Mouse (Mus musculus) CH12.LX (cell line): ENCODE measurements around the gene Fam107a. TPM values are rescaled to one million over a fixed set of nuclear protein-coding genes. Genes with fewer than 3 reads are reported as not detected.

ENCODE experiments used
- DNase-seq: peaks from one replicate; pipeline ENCODE4 v3.0.0-alpha.2; 2013; ENCODE audit errors: extremely low read depth
- H3K27ac ChIP-seq: 2 replicates; pipeline ENCODE4 v1.5.1; 2012; ENCODE audit warnings: low read depth, mild to moderate bottlenecking, control low read depth, moderate library complexity; ENCODE audit not compliant: insufficient read depth
- H3K27me3 ChIP-seq: replicated peaks from 2 replicates; pipeline ENCODE3; 2012; ENCODE audit warnings: inconsistent platforms
- H3K36me3 ChIP-seq, 2 experiments: replicated peaks in 1 of 2; 2 replicates each; pipeline versions ENCODE3 to v1.6.1; 2012; ENCODE audit warnings: inconsistent platforms in 1 of 2, low read length in 1 of 2, mild to moderate bottlenecking in 1 of 2, mixed read lengths in 1 of 2, moderate library complexity in 1 of 2; ENCODE audit not compliant: control insufficient read depth in 1 of 2, insufficient read depth in 1 of 2
- H3K4me1 ChIP-seq, 2 experiments: 2 replicates each; pipeline ENCODE4 v1.6.1; 2012; ENCODE audit warnings: inconsistent platforms in 1 of 2, moderate library complexity in 1 of 2; ENCODE audit not compliant: insufficient read depth in 2 of 2, control insufficient read depth in 1 of 2
- H3K4me2 ChIP-seq: 2 replicates; pipeline ENCODE4 v1.6.1; 2012; ENCODE audit warnings: low read depth, mild to moderate bottlenecking, control low read depth; ENCODE audit not compliant: poor library complexity, insufficient read depth, severe bottlenecking
- H3K4me3 ChIP-seq, 3 experiments: fragments of 150-350 bp in 1 of 3; sonication (generic) in 1 of 3; replicated peaks in 1 of 3; 2 replicates each; pipeline versions ENCODE3 to v1.5.1; 2011 to 2012; ENCODE audit warnings: low read depth in 2 of 3, low read length in 2 of 3, mild to moderate bottlenecking in 2 of 3, moderate library complexity in 2 of 3, control low read depth in 1 of 3, improper control_type of control experiment in 1 of 3, inconsistent platforms in 1 of 3, mixed read lengths in 1 of 3; ENCODE audit not compliant: poor library complexity in 1 of 3
- H3K79me2 ChIP-seq: replicated peaks from 2 replicates; pipeline ENCODE4 v1.6.1; 2012; ENCODE audit warnings: mild to moderate bottlenecking, moderate library complexity; ENCODE audit not compliant: control insufficient read depth, poor library complexity, insufficient read depth, severe bottlenecking; ENCODE audit errors: extremely low read depth
- H3K9ac ChIP-seq: 2 replicates; pipeline ENCODE4 v1.6.1; 2012; ENCODE audit warnings: low read depth, mild to moderate bottlenecking, control low read depth, moderate library complexity; ENCODE audit not compliant: insufficient read depth
- H3K9me3 ChIP-seq: replicated peaks from 2 replicates; pipeline ENCODE3; 2012; ENCODE audit warnings: low read length, inconsistent platforms, mixed read lengths
- ELF1 ChIP-seq: IDR thresholded peaks from 2 replicates; pipeline ENCODE4 v1.6.1; 2014; ENCODE audit warnings: low read depth, mild to moderate bottlenecking, inconsistent platforms, low read length, improper control_type of control experiment
- ETS1 ChIP-seq: conservative IDR thresholded peaks from 2 replicates; pipeline ENCODE4 v1.6.1; 2012; ENCODE audit warnings: low read depth, mild to moderate bottlenecking, inconsistent platforms, low read length, improper control_type of control experiment, moderate library complexity
- JUND ChIP-seq: conservative IDR thresholded peaks from 2 replicates; pipeline ENCODE4 v1.6.1; 2011; ENCODE audit warnings: low read depth, low read length, improper control_type of control experiment
- MYC ChIP-seq: IDR thresholded peaks from 2 replicates; pipeline ENCODE4 v1.6.1; 2011; ENCODE audit warnings: low read depth, mild to moderate bottlenecking, improper control_type of control experiment, low read length
- RAD21 ChIP-seq: IDR thresholded peaks from 2 replicates; pipeline ENCODE4 v1.6.1; 2011; ENCODE audit warnings: low read depth, mild to moderate bottlenecking, low read length, improper control_type of control experiment, moderate library complexity
- SIN3A ChIP-seq: IDR thresholded peaks from 2 replicates; pipeline ENCODE4 v1.6.1; 2012; ENCODE audit warnings: low read length, improper control_type of control experiment, inconsistent platforms
- dilution Hi-C: fragments of 300-500 bp; cut with MboI; formaldehyde crosslinking; loops from 2 replicates; pipeline ENCODE4 v1.14.3; 2020; ENCODE audit warnings: low sequenced_read_pairs; ENCODE audit not compliant: extremely low pct_unique_long_range_greater_than_20kb, extremely low pct_ligation_motif_present
- in situ Hi-C: fragments of 300-500 bp; cut with MboI; formaldehyde crosslinking; loops from 3 replicates; pipeline ENCODE4 v1.14.3; 2019; ENCODE audit warnings: low sequenced_read_pairs, low pct_ligation_motif_present, low pct_unique_long_range_greater_than_20kb, mixed read lengths
- polyA plus RNA-seq: library from polyadenylated mRNA; unstranded; fragments of >175 nt; gene quantifications from 2 replicates; pipeline ENCODE4 v1.2.1, GENCODE M21; 2012; ENCODE audit warnings: low read depth; ENCODE audit not compliant: insufficient read length
- total RNA-seq, 2 experiments: library from RNA; depleted of rRNA; stranded (reverse); fragments of 300-350 nt in 1 of 2; fragments of >200 nt in 1 of 2; gene quantifications; 2 replicates each; pipeline ENCODE4 v1.2.3; 2012 to 2014

Gene Fam107a
- total and polyA plus RNA-seq, 3 experiments: not detected

DNA sequence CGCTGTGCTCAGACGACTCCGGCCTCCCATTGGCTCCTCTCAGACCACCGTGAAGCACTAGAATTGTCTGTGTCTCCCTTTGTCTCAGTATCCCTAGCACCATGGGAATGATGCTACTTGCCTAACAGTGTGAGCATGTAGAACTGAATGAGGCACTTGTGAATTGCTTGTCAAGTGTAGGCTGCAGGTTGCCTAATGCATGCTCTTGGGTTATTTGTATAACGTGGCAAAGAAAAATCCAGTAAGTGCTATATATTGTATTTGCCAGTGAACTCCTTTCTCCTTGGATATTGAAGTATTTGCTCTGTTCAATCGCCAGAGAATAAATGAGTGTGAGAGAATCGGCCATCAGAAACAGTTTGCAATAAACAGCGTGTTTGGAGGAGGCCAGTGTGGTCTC, 70.9 kb downstream of the Fam107a start:
- Histone ChIP-seq H3K9me3 (no peaks in the 10 kb centered on the region), H3K4me2 (no peak overlapping the region), H3K27me3 (no peaks in the 10 kb centered on the region), H3K79me2 (no peaks in the 10 kb centered on the region), H3K4me1 (no peaks in the 10 kb centered on the region), H3K9ac (no peak overlapping the region), H3K4me3 (no peak overlapping the region), H3K36me3 (no peaks in the 10 kb centered on the region), H3K27ac (no peak overlapping the region)
- no peak for DNase-seq
- TF ChIP-seq ELF1: no peak
- no peak for TF ChIP-seq RAD21
- no peak for TF ChIP-seq ETS1
- no peak for TF ChIP-seq MYC
- no peak for TF ChIP-seq JUND
- no peak for TF ChIP-seq SIN3A
- dilution Hi-C loops: no loop called here
- in situ Hi-C loops: no loop called here

Other genes with a start within 250 kb of the Fam107a start
- 32.4 and 46.9 TPM in 2 replicates for gene Rpp14, start 237.7 kb downstream of the Fam107a start, total RNA-seq (2012; rRNA removed)
- 132 and 140 TPM in 2 replicates for gene Rpp14, start 237.7 kb downstream of the Fam107a start, total RNA-seq (2014; rRNA removed)
- gene Rpp14, start 237.7 kb downstream of the Fam107a start, polyA plus RNA-seq: 101 and 121 TPM in 2 replicates
- gene Pxk, start 219.8 kb downstream of the Fam107a start, total RNA-seq (2012; rRNA removed): 11.7 and 13.1 TPM in 2 replicates
- gene Pxk, start 219.8 kb downstream of the Fam107a start, total RNA-seq (2014; rRNA removed): 28.9 and 29.4 TPM in 2 replicates
- gene Pxk, start 219.8 kb downstream of the Fam107a start, polyA plus RNA-seq: 47.2 and 55.7 TPM in 2 replicates
- 100 and 108 TPM in 2 replicates for gene Pdhb, start 145.0 kb downstream of the Fam107a start, total RNA-seq (2012; rRNA removed)
- gene Pdhb, start 145.0 kb downstream of the Fam107a start, total RNA-seq (2014; rRNA removed): 205 and 223 TPM in 2 replicates
- 122 and 132 TPM in 2 replicates for gene Pdhb, start 145.0 kb downstream of the Fam107a start, polyA plus RNA-seq
- gene Kctd6, start 103.9 kb downstream of the Fam107a start, total RNA-seq (2012; rRNA removed): 1.7 and 2.9 TPM in 2 replicates
- 3.7 and 3.8 TPM in 2 replicates for gene Kctd6, start 103.9 kb downstream of the Fam107a start, total RNA-seq (2014; rRNA removed)
- gene Kctd6, start 103.9 kb downstream of the Fam107a start, polyA plus RNA-seq: 3.3 and 4.2 TPM in 2 replicates
- gene Acox2, start 58.7 kb downstream of the Fam107a start, total RNA-seq (2012; rRNA removed): not detected in 2 replicates
- not detected in 2 replicates for gene Acox2, start 58.7 kb downstream of the Fam107a start, total RNA-seq (2014; rRNA removed)
- gene Acox2, start 58.7 kb downstream of the Fam107a start, polyA plus RNA-seq: not detected in 2 replicates
- gene Oit1, start 60.7 kb upstream of the Fam107a start, total RNA-seq (2012; rRNA removed): not detected in 2 replicates
- not detected in 2 replicates for gene Oit1, start 60.7 kb upstream of the Fam107a start, total RNA-seq (2014; rRNA removed)
- 0.19 TPM in 1 of 2 replicates, not detected in the other for gene Oit1, start 60.7 kb upstream of the Fam107a start, polyA plus RNA-seq